Mouse (Mus musculus) heart, postnatal 36 days (tissue): ENCODE results near the gene Smyd3. TPM values are rescaled to one million over a fixed set of nuclear protein-coding genes. Genes with fewer than 3 reads are reported as not detected.

Experiments
- DNase-seq, 2 experiments: peaks; one replicate each; pipeline ENCODE4 v3.0.0; 2021 to 2022
- intact Hi-C: fragments of 180-260 bp; cut with DNase I; formaldehyde crosslinking; loops from one replicate; pipeline ENCODE4 v1.15.1; 2025
- total RNA-seq, 2 experiments: library from RNA; stranded (reverse); gene quantifications; 2 replicates each; pipeline ENCODE4 v1.2.3; 2021

Gene Smyd3
- total RNA-seq, 2 experiments from 2014 or later = 6.9 to 7.2 TPM

DNA sequence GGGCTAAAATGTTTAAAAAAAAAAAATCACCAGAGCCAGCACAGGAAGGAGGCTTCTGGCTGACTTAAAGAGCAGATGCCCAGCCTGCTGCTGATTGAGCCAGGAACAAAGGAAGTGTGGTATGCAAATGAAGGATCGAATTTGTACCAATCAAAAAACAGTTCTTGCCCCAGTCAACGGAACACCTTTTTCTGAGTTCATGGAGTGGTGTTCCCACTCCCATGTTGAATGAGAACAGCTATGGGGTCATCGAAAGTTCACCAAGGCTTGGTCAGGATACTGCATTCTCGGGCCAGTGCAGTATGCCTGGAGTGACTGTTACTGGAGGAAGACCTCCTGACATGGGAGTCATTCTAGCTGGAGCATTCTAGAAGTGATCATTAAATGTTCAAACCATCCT is 109.8 kb downstream of the Smyd3 start:
- DNase-seq = no peak
- intact Hi-C loops = no loop called here

DNA sequence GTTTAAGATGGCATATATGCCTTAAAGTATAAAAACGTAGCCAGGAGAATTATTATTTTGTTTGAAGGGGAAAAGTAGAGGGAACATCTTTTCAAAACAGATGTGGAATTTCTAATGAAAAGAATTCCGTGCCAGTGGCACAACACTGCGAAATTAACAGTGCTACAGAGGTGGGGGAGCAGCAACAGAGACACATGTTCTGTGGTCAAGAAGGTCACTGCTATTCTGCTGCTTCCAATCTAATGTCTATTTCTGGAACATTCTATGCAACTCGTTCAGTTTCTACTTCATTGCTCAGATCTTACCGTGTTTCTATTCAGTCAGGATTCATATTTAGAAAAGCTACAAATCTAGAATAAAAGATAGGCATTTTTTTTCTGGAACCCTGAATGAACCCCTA is 117.0 kb downstream of the Smyd3 start:
- intact Hi-C loops = no loop called here
- no peak for DNase-seq

DNA sequence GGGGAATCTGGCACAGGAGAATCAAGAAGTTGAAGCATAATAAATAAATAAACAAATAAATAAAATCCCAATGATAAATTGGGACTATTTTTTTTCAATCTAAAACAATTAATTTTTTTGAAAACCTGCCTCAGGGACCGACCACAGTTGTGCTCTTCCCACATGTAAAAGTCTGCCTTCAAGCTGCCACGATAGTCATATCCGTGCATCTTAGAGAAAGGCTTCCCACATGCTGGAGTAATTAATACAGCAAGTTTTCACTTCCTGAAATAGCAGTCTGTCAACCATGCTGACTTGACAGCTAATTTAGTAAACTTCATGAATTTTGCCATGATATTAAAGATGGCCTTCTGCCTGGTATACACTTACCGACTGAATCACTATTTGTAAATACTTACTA is 119.2 kb downstream of the Smyd3 start:
- intact Hi-C loops = no loop called here
- DNase-seq = no peak

DNA sequence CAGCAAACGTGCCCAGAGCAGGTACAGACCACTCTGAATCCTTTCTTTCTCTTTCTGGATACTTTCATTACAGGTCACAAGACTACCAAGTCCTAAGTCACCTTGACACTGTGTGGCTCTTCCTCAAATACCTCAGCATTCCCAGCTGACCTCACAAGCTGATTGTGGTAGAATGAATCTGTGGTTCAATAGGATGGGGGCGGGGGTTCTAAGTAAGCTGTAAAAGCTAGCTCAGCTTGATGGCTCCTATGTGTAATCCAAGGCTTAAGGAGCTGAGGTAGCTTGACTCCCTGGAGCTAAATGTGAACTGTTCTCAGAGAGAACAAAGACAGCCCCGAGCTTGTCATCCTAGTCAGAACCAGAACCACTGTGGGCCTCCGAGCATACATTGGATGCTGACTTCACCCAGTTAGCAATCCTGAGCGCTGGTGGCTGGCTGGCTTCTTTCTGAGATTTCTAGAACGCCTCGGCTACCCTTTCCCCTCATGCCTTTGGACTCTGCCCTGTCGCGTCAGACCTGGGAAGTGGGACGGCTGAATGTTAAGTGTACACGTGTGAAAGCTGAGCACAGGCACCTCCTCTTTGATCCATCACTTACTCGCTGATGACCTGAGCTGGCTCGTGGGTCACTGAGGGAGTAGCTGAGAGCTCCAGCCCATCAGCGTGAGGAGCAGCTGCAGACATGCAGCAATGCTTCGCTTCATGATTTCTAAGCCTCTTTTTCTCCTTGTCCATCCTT is 131.4 kb downstream of the Smyd3 start:
- intact Hi-C loops = no loop called here
- DNase-seq = no peak

DNA sequence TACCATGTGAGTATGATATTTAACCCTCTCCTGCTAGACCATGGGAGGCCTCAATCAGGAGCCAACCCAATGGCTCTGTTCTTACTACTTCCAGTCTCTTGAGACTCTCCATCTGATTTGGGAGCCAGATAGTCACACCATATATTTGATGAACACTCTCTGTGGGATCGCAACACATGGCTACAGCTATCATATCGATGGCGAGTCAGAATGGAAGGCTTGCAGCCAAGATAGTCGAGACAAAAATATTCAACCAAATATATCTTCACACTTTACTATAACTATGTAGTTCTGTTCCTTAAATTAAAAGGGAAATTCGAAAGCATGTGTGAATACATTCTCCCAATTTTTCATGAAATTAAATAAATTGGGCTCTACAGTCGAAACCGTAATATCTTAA is 132.2 kb downstream of the Smyd3 start:
- intact Hi-C loops = no loop called here
- no peak for DNase-seq

DNA sequence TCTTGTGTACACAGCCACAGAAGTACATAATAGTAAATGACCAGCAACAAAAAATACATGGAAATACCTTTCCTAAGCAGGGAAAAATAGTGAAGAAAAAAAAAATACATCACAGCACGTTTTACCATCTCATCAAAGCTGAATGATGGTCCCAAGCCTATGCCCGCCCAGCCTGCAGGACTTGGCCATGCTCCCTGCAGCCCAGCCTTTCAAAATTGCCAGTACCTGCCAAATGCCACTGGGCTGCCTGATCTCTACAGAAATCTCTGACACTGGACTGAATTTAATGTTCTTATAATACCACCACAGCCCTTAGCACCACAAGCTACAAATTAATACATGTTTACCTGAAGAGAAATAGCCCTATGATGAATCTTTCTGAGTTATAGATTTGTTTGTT is 133.5 kb downstream of the Smyd3 start:
- intact Hi-C loops = no loop called here
- DNase-seq = no peak

DNA sequence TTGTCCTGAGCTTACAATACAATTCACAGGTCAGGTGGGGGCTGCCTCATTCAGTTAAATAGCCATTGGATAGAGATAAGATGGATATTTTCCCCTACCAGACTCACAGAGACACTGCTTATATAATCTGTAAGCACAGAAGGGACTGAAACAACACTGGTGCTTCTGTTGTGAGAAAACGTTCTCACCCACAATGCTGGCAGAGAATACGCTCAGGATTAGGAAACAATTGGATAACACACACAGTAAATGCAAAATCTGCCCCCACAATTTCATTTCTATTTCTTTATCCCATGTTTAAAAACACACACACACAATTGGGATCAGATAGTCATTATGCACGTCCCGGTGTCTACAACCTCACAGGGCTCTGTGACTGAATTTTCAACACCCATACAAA is 139.7 kb downstream of the Smyd3 start:
- intact Hi-C loops = no loop called here

DNA sequence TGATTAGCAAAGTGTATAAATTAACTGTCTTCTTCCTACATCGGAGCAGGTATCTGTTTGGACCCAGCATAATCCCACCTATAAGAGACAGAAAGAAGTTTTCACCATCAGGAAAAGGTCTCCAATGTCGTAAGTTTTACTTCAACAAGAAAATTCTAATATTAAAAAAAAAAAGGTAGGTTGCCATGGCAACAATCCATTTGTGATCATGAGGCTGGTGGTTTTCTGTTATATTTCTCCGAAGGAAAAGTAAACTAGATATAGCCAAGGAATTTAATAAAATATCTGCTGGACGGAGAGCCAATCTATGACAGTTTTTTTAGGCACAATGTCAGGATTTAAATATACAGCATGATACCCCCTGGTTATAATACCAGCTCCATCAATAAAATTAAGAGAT is 142.9 kb downstream of the Smyd3 start:
- DNase-seq = no peak
- intact Hi-C loops = no loop called here

More for the DNA sequence above, 139.7 kb downstream of the Smyd3 start:
- no peak for DNase-seq

DNA sequence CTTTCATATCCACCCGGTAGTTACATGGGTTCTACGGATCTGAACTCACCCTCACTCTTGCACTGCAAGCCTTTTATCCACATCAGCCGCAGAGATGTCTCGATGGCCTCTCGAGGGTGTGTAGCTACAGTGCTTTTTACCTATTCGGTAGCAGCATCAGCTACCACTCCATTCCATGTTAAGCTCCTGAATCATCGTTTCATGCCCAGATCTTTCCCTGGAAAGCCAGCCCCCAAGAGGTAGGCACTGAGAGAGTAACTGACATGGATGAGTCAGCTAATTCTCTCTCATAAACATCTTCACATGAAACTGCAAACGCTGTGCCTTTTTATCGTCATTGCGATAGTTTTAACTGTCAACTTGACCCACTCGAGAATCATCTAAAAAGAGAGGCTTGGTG is 143.9 kb downstream of the Smyd3 start:
- intact Hi-C loops = no loop called here
- no peak for DNase-seq

DNA sequence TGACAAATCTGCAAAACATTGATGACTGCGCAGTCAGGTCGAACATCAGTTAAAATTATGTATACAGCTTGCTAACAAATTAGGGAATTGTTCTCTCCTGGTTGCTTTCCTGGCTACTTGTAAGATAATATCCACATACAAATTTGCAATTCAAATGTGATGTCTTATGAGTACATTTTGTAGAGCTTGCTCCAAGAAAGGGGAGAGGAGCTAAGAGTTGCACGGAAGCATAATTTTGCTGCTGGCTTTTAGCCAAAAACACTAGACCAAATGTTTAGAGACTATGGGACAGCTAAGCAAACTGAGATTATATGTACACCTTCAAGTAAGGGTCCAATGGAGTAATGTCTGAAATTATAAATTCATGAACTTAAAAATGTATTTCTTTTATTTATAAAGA is 146.7 kb downstream of the Smyd3 start:
- no peak for DNase-seq
- intact Hi-C loops = no loop called here

DNA sequence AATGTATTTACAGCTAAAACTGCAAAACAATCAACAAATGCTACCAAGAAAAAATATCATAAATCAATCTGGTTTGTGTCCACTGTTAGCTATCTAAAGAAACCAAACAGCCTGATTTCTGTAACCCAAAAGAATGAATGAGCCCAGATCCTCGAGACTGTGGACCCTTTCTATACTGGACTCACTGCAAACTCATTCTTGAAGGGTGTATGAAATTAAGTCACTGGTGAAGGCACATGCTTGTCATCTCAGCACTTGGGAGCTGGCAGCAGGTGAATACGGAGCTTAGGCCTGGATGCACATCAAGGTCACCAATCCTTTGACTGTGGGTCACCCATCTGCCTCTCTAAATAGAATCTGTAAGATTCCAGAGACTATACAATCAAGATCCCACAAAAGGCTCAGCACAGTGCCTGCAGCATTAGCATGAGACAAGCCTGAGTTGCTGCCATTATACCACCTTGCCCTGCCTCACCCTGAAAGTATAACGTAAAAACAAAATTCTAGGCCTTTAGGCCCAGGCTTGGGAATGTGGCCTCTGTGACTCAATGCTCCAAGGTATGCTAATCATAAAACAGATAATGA is 149.3 kb downstream of the Smyd3 start:
- intact Hi-C loops = no loop called here
- no peak for DNase-seq

DNA sequence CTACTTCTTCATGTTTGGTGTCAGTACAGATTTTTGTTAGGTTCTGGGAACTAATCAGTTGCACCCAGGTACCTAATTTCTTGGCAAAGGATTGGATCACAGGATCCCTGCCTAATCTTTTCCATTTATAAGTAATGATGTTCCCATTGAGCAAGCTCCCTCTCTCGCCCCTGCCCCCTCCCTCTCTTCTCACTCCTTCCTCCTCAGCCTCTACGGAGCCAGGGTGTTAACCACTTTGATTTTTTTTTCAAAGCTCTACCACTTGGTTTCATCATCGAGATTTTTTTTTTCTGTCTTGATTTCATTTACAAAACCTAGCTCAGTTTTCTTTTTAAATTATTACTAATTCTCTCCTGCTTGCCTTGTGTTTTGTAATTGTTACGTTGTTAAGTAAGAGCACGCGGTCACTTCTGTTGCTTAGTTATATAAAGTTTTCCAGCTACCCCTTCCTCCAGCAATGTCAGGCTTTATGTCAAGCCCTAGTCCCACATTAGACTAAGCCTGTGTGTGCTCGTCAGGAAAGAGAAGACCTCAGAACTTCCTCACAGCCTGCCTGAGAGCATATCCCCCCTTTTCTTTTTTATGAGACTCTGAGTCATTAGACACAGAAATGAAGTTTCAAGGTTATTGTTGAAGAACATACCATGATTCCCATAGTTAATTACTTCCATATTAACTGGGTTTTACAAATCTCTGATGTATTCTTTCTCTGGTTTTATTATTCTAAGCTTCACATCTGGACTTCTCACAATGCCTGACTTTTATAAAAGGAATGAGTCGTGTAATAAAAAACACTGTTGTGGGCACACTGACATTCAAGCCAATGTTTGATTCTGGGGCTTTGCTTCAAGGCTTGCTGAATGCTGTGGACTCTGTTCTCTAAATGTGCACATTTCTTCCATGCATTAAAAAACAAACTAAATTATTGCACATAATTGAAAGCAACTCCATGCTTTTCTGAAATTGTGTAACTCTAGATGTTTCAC is 156.1 kb downstream of the Smyd3 start:
- intact Hi-C loops = no loop called here
- DNase-seq = no peak

DNA sequence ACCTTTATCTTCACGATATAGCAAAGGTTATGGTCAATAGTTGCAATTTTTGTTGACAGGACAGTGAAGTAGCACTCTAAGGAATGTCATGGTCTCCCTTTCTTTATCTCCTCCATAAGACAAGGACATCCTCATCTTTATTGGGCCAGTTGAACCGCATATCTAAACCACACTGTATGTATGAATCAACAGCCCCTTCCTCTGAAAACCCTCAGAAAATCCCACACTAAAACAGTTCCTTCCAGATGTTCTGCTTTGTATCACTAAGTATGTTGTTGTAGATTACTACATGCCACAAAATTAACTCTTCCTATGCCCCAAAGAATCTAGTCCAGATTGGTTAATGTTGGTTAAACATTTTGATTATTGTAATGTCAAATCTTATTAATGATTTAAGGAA is 160.7 kb downstream of the Smyd3 start:
- intact Hi-C loops = no loop called here
- no peak for DNase-seq

DNA sequence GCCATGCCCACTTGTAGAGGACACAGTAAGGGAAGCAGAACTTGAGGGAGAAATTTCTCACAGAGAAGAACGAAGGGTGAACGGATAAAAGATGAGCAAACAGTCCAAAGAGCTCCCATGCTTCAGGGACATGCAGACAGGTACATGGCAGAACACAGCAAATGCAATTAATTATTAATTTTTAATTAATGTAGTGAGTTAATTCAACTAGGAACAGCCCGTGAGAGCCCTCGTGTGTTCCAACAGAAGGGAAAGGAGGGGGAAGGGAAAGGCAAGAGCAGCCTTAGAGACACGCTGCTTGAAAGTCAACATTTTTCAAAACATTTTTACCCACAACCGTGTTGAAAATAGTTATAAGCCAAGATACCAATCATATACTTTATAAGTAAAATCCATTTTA is 163.6 kb downstream of the Smyd3 start:
- DNase-seq = no peak
- intact Hi-C loops = no loop called here

DNA sequence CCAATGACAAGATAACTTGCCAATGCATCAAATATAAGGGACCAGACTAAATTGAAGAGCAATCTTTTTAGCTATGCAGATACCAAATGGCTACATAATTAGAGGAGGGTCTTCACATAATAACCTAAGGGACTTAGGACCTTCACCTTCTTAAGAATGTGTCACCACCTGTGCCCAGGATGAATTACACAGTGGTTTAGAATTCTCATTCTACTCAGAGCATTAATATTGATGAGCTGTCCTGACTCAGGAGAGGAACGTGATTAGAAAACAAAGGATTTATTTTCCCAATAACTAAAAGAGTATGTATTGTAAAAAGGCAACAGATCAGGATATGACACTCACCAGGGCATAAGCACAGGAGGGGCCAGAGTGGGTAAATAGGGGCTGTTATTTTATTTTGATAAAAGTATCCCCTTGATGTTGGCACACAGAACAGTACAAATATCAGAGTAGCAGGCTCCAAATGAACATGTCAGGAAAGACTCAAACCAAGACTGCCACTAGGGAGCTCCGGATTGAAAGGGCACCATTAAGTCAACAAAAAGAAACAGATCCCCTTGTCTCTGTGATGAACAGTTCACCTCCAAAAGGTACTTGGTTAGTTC is 172.4 kb downstream of the Smyd3 start:
- intact Hi-C loops = no loop called here
- DNase-seq = no peak

DNA sequence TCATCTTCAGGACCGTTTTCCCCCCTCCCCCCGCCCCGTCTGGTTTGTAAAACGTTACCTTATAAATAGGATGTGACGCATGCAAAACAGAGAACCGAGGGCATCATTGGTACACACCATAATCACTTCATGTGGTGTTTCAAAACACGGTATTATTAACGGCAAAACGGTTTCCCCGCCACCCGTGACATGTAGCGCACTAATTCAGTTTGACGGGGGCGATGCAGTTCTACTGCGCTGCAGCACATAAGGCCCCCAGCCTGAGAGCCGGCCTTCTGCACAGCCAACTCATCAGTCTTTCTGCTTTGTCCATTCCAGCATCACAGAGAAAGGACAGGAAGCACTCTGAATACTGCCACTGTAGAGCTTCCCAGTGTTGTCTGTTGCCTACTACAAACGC is 174.4 kb downstream of the Smyd3 start:
- DNase-seq = no peak
- intact Hi-C loops = no loop called here

DNA sequence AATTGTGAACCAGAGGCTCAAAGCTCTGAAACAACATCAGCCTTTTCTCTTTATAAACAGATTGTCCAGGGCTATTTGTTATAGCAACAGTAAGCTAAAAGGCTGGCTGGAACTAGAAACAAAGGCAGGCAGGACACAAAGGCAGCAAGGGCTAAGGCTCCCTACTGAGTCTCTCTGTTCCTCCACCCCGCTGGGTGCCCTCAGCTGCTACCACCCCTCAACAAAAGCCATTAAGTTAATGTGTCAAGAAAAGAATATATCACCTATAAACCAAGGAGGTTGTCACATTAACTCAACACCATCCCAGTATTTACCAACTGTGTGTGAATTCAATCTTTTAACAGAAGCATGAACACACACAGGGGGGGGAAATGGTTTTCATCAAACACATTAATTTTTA is 176.3 kb downstream of the Smyd3 start:
- DNase-seq = no peak
- intact Hi-C loops = no loop called here

DNA sequence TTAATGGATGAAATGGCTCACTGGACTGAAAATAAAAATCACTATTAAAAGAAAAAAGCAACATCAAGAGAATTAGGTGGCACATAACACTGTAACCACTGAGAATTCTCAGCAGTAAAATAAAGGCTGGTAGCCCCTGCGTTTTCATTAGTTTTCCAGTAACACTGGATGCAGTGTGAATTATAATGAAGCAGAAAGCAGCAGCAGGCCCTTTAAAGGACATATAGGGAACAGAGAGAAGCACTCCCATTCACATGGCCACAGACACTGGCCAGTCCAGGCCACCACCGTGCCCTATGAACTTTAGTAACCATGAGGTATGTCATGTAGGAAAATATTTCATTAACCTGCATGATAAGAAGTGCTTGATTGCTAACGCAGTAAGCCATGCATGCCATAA is 178.8 kb downstream of the Smyd3 start:
- no peak for DNase-seq
- intact Hi-C loops = no loop called here

DNA sequence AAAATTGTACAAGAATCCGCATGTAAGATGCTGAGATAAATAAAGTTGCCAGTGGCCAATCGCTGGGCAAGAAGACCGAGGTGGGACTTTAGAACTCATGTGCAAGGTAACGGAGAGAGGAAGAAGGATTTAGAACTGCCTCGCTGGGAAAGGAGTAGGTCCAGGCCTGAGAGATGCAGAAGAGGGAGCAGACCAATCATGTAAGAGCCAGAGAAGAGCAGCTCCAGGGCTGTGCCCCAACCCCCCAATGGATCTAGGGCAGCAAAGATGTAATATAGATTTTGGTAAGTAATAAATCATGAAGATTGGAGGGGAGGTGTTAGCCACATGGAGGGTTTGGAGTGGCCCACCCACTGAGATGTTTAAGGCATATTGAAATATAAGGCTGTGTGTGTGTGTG is 180.3 kb downstream of the Smyd3 start:
- no peak for DNase-seq
- intact Hi-C loops = no loop called here

DNA sequence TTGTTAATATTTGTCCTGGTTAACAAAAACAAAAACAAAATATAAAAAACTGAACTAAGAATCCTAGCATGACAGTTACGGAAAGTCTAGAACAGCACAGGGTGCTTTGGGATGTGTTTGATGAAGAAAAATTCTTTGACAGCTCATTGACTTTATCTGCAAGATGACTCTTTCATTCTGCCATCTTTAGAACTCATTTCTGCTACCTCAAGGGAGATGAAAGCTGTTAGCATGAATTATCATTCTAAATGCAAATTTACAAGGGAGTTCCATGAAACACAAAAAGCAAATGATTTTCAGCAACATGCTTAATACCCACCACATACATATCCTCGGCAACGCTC is 190.9 kb downstream of the Smyd3 start:
- intact Hi-C loops = no loop called here
- no peak for DNase-seq

DNA sequence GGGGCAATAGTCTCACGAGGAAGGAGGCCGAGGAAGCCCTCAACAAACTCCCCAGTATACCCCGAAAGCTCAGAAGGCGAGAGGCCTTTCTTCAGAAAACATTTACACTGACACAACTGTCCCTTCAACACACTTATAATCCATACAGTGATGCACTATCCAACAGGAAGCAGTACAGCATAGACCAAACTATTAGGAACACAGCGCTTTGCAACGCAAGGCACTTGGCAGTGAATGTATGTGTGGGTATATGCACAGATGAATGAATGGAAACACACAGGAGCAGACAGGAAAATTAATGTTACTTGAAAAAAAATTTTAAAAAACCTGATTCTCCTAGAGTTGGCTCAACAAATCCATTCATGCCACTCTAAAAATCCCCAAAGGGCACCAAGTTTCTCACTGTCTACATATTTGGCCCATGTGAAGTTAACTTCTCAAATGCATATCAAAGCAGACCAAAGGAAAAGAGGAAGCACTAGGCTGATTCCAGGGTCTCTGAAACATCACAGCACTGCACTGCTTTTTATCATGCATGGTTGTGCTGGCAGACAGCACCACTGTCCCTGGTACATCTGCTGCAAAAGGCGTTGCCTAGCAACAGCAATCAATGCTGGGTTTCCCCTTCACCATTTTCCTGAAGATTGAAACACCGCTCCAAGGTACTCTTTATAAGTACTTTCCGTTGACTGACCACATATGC is 191.4 kb downstream of the Smyd3 start:
- intact Hi-C loops = no loop called here
- DNase-seq = no peak
